In genomic region chr1:36129126-36129525, GRCm38 (mm10) we compare ENCODE assay signal across 10 mouse cellular contexts.
DNase-seq lines count a peak whose midpoint lies in the region; ATAC-seq and TF ChIP-seq lines count a peak whose summit lies in the region.
"Had no signal": no experiment of that assay in that cellular context is flagged by ENCODE, and none has a peak within 500 bp of the region (broad histone marks: within the 10 kb centered on the region; RNA-seq: fewer than 3 reads in every experiment).

No protein-coding gene starts in this region.

- ATAC-seq in heart, embryonic 15.5 days (replicated peaks; ENCODE audit: insufficient number of reproducible peaks, insufficient read depth, low FRiP score, low read depth) = no peak
- ATAC-seq in heart, embryonic 12.5 days (ENCODE audit: insufficient number of reproducible peaks, low FRiP score) = no peak
- no peak for ATAC-seq in forebrain, embryonic 14.5 days

- H3K4me3 ChIP-seq in heart, embryonic 15.5 days = no peak overlapping the region
- no peak overlapping the region for H3K4me3 ChIP-seq in heart, embryonic 12.5 days
- H3K4me3 ChIP-seq in brown adipose tissue, adult 24 weeks (ENCODE audit: insufficient read depth, low read depth, low read length) = no peak overlapping the region
- H3K4me3 ChIP-seq in myocyte = no peak overlapping the region
- H3K4me3 ChIP-seq in forebrain, embryonic 14.5 days (ENCODE audit: low read depth, low read length) = no peak overlapping the region
- H3K4me3 ChIP-seq: midbrain, embryonic 12.5 days had no signal

- H3K4me2 ChIP-seq in heart, embryonic 15.5 days = no peak overlapping the region
- H3K4me2 ChIP-seq in heart, embryonic 12.5 days = no peak overlapping the region
- H3K4me2 ChIP-seq in myocyte (ENCODE audit: low read depth) = peak overlapping the region; percentile 26
- H3K4me2 ChIP-seq in forebrain, embryonic 14.5 days (ENCODE audit: low read length) = no peak overlapping the region
- H3K4me2 ChIP-seq: midbrain, embryonic 12.5 days had no signal

- H3K4me1 ChIP-seq in heart, embryonic 15.5 days (replicated peaks) = peaks cover 37% of the 10 kb centered on the region
- H3K4me1 ChIP-seq in heart, embryonic 12.5 days (replicated peaks) = peaks cover 43% of the 10 kb centered on the region
- H3K4me1 ChIP-seq in brown adipose tissue, adult 24 weeks (ENCODE audit: control insufficient read depth, insufficient read depth, insufficient read length, low read length) = peaks cover 5% of the 10 kb centered on the region; the same call in 1 of the 2 replicates
- no peaks in the 10 kb centered on the region for H3K4me1 ChIP-seq in forebrain, embryonic 14.5 days (ENCODE audit: control insufficient read depth, insufficient read depth, low read length)

- no peak overlapping the region for H3K9ac ChIP-seq in heart, embryonic 15.5 days
- H3K9ac ChIP-seq in heart, embryonic 12.5 days = no peak overlapping the region
- no peak overlapping the region for H3K9ac ChIP-seq in forebrain, embryonic 14.5 days (ENCODE audit: low read length)
- H3K9ac ChIP-seq: midbrain, embryonic 12.5 days had no signal

- no peaks in the 10 kb centered on the region for H3K27me3 ChIP-seq in heart, embryonic 15.5 days
- no peaks in the 10 kb centered on the region for H3K27me3 ChIP-seq in heart, embryonic 12.5 days (replicated peaks)
- H3K27me3 ChIP-seq in myocyte (ENCODE audit: control insufficient read depth, insufficient read depth, insufficient read length) = no peaks in the 10 kb centered on the region
- H3K27me3 ChIP-seq in forebrain, embryonic 14.5 days (replicated peaks; ENCODE audit: control insufficient read depth, insufficient read depth, low read length) = no peaks in the 10 kb centered on the region
- H3K27me3 ChIP-seq: midbrain, embryonic 12.5 days had no signal

- no peak overlapping the region for H3ac ChIP-seq in myocyte (ENCODE audit: control insufficient read depth, insufficient read length)

- 39% methylated on average over 4 of the region's 4 CpGs for WGBS in heart, embryonic 15.5 days
- WGBS in heart, embryonic 12.5 days = 40% methylated on average over 4 of the region's 4 CpGs
- WGBS in forebrain, embryonic 14.5 days = 80% methylated on average over 4 of the region's 4 CpGs

- no peaks in the 10 kb centered on the region for H3K36me3 ChIP-seq in heart, embryonic 15.5 days
- H3K36me3 ChIP-seq in heart, embryonic 12.5 days = no peaks in the 10 kb centered on the region
- no peaks in the 10 kb centered on the region for H3K36me3 ChIP-seq in myocyte (ENCODE audit: control insufficient read depth, insufficient read depth)
- no peaks in the 10 kb centered on the region for H3K36me3 ChIP-seq in forebrain, embryonic 14.5 days (ENCODE audit: control insufficient read depth, insufficient read depth, low read length)
- H3K36me3 ChIP-seq: midbrain, embryonic 12.5 days had no signal

- 0 out of 2 replicates have a peak overlapping the region, but pooled peaks have one; percentile 3 for H3K27ac ChIP-seq in heart, embryonic 15.5 days
- no peak overlapping the region for H3K27ac ChIP-seq in heart, embryonic 12.5 days (ENCODE audit: poor library complexity, severe bottlenecking)
- peak overlapping the region; percentile 70 for H3K27ac ChIP-seq in brown adipose tissue, adult 24 weeks (replicated peaks; ENCODE audit: low read depth, low read length)
- H3K27ac ChIP-seq in forebrain, embryonic 14.5 days (ENCODE audit: low read depth, low read length) = no peak overlapping the region
- H3K27ac ChIP-seq: midbrain, embryonic 12.5 days had no signal

- peak; percentile 83 for DNase-seq in kidney, postnatal 14 days
- no peak for DNase-seq in embryo, embryonic 10 days (ENCODE audit: low spot score)
- DNase-seq in forebrain, embryonic 14.5 days (ENCODE audit: low spot score) = no peak
- no peak for DNase-seq in thymus, postnatal 4 days
- DNase-seq: cerebellum, adult 11-12 months had no signal

- TF ChIP-seq POLR2A in myocyte (IDR thresholded peaks at IDR 0.05; ENCODE audit: insufficient read length, low read depth) = no peak

- no peaks in the 10 kb centered on the region for H3K79me2 ChIP-seq in myocyte (ENCODE audit: control insufficient read depth, insufficient read depth)

- no peaks in the 10 kb centered on the region for H3K9me3 ChIP-seq in heart, embryonic 15.5 days (replicated peaks)
- peaks cover 10% of the 10 kb centered on the region; the same call in 1 of the 2 replicates for H3K9me3 ChIP-seq in heart, embryonic 12.5 days (replicated peaks)
- H3K9me3 ChIP-seq in forebrain, embryonic 14.5 days (replicated peaks; ENCODE audit: control insufficient read depth, low read length) = no peaks in the 10 kb centered on the region
- H3K9me3 ChIP-seq: midbrain, embryonic 12.5 days had no signal

TF ChIP-seq in myocyte, 11 proteins besides CTCF, POLR2A, EP300 and RAD21:
- TF ChIP-seq E2F4 (IDR thresholded peaks at IDR 0.05; ENCODE audit: insufficient read depth) (no peak), SRF (IDR thresholded peaks at IDR 0.05; ENCODE audit: control insufficient read depth, insufficient read length, low read depth) (no peak), CEBPB (IDR thresholded peaks at IDR 0.05; ENCODE audit: insufficient read depth, poor library complexity, severe bottlenecking) (no peak), TCF3 (IDR thresholded peaks at IDR 0.05; ENCODE audit: insufficient read length, low read depth) (no peak), MYOD1 (IDR thresholded peaks at IDR 0.05; ENCODE audit: control insufficient read depth in 1 of 3, insufficient read length in 2 of 3, low read depth in 2 of 3) (no peak), MYOG (IDR thresholded peaks at IDR 0.05; ENCODE audit: control insufficient read depth in 1 of 3, insufficient read depth in 1 of 3, insufficient read length in 2 of 3, low read depth in 2 of 3) (no peak), REST (IDR thresholded peaks at IDR 0.05; ENCODE audit: insufficient read depth, insufficient read length) (no peak), USF1 (IDR thresholded peaks at IDR 0.05; ENCODE audit: low read depth) (no peak), MAX (IDR thresholded peaks at IDR 0.05; ENCODE audit: low read depth) (no peak)

Comparison
In these comparisons a context has a peak if more than half of its experiments do, and no peak if none do; other contexts are left out.
1. H3K27ac ChIP-seq: peak in heart, embryonic 15.5 days (single experiment) and brown adipose tissue, adult 24 weeks (single experiment); none in heart, embryonic 12.5 days (single experiment) and forebrain, embryonic 14.5 days (single experiment).